Mouse (Mus musculus) cerebellum, postnatal 14 days (tissue): ENCODE results near the gene Mfsd12.

Experiments used
- DNase-seq, 2 experiments: peaks; one replicate each; pipeline ENCODE4 v3.0.0; 2021; ENCODE audit warnings: mixed read lengths in 2 of 2

Gene Mfsd12

DNA sequence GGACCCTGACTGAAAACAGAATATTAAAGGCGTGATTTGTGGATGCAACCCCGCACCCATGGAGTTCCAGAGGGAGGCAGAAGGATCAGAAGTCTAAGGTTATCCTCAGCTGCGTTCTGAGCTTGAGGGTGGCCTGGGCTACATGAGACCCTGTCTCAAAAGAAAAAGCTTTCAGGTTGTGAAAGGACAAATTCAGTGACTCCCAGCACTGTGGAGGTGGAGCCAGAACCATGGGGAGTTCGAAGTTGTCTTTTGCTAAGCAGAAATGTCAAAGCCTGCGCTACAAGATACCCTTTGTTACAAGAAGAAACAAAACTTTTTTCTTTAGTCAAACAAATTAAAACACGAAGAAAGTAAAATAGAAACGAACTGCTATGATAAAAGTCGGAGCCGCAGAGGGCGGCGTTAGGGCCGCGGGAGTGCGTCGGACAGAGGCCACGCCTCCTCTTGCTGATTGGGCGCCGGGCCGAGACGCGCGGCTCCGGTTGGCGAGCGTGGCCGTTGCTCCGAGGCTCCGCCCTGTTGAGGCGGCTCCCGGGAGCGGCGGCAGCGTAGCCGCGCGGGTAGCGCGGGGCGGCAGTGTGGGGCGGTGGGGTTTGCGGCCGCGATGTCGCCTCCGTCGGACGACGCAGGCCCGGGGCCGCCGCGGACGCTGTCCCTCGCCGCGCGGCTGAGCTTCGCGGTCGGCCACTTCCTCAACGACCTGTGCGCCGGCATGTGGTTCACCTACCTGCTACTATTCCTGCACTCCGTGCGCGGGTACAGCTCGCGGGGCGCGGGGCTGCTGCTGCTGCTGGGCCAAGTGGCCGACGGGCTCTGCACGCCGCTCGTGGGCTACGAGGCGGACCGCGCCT is at the start of gene Mfsd12:
Gene Mfsd12 (plus strand): TSS at position 501 of the 854 bp plus-strand sequence.
- peak; percentile 97 for DNase-seq

DNA sequence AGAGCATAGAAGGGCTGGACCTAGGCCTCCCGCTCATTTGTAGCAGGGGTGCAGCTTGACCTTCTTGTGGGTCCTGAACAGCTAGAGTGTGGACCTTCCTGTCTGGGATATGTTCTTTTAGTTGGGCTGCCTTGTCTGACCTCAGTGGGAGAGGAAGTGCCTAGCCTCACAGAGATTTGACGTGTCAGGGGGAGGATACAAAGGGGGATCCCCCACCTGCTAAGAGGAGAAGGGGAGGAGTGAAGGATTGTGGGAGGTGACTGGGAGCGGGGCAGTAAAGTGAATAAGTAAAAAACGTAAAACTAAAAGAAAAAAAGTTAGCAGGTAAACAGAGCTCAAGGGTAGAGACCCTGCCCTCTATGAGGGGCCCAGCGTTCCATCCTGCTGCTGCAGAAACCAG is 47.7 kb upstream of the Mfsd12 start:
- no peak for DNase-seq

DNA sequence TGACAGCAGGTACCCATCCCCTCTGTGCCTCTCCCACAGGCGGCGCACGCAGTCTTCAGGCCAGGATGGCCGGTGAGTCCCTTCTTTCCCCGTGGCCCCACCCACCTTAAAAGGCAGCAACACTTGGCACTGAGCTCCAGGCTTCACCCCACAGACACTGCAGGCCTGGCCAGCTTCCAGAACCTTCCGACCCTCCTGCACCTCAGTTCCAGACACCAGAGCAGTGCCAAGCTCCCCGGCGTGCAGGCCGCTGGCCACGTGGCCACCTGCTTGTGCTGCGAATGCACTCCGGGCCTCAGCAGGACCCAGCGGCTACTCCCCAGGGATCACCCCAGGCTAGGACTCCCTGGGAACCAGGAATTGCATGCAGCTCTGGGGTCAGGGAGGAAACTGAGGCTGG is 43.7 kb upstream of the Mfsd12 start:
- DNase-seq: peak in 1 of 2 experiments; percentile 43

DNA sequence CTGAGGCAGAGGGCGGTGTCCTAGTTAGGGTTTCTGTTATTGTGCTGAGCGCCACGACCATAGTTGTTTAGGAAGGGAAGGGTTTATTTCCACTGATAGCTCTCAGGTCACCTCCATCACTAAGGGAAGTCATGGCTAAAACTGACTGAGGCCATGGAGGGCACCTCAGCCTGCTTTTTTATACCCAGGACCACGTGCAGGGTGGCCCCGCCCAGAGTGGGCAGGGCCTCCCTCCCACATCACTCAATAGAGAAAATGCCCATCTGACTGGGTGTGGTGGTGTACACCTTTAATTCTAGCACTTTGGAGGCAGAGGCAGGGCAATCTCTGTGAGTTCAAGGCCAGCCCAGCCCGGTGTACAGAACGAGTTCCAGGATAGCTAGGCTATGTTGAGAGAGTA is 43.1 kb upstream of the Mfsd12 start:
- no peak for DNase-seq

DNA sequence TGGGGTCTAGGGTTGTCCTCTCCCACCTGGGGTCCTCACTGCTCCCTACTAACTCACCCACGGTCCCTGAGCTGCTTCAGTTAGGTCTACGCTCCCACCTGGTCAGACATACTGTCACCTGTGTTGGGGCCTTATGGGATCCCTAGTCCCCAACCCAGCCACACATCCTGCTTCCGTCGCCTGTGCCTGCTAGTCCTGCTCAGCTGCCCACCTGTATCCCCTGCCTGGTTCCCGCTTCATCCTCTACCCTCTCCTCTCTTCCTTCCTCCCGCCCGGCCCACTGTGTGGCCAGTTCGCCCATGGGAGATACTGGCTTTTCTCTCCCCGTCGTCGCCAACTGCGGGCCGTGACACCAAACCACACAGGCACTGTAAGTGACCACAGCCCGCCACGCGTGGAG is 41.7 kb upstream of the Mfsd12 start:
- no peak for DNase-seq

DNA sequence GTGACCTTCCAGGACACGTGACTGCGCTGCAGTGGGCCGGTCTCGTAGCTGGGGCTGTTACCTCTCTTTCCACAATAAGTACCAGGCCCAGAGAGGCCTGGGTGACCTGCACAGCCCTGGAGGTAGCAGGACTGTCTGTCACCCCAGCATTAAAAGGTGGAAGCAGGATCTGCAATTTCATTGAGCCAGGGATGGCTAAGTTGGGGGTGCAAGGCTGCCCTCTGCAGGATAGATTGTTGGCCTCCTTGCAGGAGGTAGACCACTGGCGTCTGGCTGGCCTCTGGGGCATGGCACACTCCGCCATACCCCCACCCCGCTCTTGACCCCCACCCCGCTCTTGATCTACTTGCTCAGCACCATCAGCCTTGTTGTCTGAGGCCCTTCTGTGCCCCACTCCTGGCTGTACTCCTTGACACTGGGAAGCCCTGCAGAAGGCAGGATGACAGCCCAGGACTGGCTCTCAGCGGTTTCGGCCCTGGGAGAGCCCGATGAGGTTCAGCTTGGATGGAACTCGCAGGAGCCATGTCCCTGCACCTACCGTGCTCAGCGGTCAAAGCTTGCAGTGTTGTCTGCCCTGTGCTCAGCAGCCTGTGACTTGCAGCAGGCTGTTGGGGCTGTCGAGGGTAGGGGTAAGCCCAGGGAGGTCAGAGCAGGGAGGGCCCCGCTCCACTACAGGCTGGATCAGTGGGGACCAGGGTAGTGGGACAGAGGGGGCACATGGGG is 40.8 kb upstream of the Mfsd12 start:
- DNase-seq: peak in 1 of 2 experiments; percentile 59

DNA sequence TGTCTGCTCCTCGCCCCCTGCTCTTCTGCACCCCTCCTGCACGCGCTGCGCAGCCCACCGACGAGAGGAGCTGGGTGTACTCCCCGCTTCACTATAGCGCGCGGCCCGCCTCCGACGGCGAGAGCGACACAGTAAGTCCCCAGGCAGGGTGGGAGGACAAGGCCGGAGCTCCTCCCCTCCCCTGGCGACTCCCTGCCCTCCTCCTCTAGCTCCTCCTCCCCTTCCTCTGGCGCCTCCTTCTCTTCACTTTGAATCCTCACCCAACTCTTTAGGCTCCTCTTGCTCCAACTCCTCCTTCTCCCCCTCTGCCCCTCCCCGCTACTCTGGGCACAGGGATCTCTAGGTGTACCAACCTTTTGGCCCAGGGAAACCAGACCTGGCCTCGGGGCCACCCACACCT is 40.0 kb upstream of the Mfsd12 start:
- DNase-seq: no peak

DNA sequence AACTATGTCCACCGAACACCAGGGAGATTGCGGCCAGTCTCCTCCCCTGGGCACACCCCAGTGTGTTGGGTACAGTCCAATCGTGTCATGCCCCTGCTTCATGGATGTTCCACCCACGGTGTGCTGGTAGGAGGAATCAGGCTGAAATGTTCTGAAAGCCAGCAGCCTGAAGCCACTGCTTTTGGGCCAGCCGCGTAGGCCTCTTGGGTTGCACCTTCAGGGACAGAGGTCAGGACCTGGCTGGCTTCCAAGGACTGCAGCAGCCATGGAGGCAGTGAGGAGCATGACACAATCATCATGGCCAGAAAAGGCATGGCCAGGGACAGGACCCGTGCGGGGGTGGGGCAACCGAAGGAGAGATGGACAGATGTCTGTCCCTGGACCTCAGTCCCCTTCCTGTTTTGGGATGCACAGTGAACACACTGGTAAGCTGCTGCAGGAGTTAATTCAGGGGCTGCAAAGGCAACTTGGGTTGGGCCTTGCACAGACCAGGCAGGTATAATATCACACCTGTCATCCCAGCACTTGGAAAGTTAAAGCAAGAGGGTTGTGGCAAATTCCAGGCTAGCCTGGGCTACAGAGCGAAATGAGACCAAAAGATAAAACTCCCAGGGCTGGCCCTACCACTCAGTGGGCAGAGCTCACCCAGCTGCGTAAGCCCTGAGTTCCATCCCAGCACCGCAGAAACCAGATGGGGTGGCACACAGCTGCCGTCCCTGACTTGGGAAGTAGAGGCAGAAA is 38.5 kb upstream of the Mfsd12 start:
- peak in 1 of 2 experiments; percentile 74 for DNase-seq

DNA sequence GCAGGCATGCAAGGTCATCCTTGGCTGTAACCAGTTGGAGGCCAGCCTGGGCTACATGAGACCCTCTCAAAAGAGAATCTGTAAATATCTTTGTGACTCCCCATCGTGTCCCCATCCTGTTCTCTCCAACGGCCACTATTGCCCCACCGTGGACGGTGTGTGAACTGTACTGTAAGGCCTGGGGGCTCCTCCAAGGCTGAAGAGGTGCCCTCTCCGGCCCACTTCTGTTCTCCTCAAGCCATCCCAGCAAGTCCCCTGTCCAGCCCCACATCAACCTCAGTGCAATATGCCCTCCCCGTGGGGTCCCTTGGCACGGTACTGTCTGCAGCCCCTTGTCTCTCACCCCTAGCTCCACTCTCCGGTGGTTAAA is 38.0 kb upstream of the Mfsd12 start:
- peak; percentile 58 to 71 for DNase-seq

DNA sequence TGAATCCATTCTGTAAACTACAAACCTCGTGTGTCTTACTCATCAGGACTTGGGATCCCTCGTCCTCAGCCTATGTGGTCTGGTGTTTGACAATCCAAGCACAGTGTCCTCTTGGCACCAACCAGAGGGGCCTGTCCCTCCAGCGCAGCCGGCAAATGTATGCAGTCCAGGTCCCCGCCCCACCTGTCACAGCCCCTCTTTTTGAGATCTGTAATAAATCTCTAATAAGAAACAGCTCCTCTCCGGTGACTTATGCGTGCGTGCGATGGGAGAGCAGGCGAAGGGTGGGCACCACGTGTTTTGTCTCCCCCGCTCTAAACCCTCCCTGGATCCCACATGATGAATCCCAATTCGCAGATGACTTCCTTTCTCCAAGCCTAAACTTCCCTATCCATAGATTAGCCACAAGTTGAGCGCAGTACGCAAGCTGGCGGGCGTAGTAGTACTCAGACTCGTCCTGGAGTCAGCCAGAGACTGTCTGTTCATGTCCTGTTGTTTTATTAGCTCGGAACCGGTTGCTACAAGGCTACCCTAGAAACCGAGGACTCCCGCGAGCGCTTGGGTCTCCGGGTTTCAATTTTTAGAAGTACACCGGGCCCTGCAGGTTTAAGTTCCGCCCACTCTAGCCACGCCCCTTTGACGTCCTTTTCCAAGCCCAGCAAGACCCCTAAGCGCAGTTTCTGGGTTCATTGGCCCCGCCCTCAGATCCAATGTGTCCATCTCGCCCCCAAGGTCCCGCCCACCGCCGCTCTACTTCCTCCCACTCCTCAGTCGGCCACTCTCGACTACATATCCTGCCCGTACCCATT is 37.3 kb upstream of the Mfsd12 start:
- DNase-seq: peak in 1 of 2 experiments; percentile 50

DNA sequence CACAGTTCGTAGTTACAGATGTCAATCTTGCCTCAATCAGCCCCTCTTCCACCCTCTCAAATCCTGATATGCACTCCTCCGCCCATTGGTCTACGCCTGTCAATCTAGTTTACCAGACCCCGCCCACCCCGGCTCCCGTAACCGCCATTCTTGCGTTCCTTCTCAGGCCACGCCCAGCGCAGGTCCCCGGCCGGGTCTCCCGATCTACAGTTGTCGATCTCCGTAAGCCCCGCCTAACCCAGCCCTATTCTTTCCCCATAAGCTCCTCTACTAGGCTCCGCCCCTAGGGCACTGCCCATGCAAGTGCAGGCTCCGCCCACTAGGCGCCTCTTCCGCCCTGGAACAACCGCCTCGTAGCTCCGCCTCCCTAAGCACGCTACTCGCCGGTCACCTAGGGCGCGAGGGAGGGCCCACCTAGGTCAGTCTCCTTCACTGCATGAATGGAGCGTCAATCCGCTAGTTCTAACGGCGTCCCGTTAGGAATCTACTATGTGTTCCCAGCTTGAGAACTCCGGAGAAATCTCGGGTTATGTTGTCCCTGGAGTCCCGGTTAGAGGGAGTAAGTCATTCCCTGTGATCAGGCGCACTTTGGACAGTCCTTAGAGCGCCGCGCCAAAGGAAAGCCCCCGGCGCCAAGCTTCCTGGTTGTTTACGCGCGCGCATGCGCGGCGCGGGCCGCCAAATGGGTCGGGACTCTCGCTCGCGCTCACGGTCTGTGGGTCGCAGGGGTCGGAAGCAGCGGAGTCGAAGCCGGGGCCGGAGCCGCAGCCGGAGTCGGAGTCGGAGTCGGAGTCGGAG is 36.5 kb upstream of the Mfsd12 start, which contains the start of gene Cactin:
Gene Cactin (plus strand): TSS at position 554 of the 798 bp plus-strand sequence.
- peak; percentile 99 to 100 for DNase-seq

DNA sequence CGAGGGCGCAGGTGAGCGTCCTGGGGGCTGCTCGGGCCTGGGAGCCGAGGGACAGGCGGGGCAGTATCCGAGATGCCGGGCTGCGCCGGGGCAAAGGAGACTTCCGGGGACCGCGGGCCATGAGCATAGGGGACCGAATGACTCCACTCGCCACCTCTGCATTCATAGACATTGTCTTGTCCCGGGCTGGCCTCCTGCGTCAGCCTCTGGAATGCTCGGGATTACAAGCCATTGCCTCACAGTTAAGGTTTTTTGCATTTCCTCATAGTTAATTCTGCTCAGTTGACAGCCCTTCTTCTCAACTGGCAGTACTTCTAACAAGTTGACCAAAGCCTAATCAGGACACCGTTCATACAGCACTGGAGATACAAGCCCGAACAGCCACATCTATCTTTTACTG is 35.9 kb upstream of the Mfsd12 start:
- no peak for DNase-seq

DNA sequence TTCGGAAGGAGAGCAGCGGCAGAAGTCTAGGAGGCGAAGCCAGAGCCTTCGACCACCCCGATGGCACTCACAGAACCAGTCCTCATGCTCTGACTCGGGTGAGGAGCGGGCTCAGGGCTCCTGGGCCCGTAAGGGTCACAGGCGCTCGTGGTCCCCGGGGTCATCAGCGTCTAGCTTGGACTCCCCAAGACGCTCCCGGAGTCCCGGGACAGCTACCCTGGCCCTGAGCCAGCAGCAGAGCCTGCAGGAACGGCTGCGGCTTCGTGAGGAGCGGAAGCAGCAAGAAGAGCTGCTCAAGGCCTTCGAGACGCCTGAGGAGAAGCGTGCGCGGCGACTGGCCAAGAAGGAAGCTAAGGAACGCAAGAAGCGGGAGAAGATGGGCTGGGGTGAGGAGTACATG is 34.8 kb upstream of the Mfsd12 start:
- DNase-seq: peak in 1 of 2 experiments; percentile 57

DNA sequence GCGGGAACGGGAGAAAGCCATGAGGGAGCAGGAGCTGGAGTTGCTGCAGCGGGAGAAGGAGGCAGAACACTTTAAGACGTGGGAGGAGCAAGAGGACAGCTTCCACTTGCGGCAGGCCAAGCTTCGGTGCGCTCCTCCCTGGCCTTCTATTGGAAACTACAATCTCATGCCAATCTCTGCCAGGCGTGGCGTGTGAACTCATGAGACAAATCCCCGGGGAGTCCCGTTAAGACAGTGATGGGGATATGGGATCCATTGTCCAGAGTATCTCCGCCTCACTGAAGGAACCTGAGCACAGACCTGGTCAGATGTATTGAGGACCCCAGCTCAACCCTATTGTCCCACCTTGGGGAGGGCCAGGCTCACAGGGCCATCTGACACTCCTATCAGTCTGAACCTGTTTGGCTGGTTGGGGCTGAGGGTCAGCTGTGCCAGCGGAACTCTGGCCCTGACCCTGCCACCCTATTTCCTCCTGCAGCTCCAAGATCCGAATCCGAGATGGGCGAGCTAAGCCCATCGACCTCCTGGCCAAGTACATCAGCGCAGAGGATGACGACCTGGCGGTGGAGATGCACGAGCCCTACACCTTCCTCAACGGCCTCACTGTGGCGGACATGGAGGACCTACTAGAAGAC is 34.0 kb upstream of the Mfsd12 start:
- DNase-seq: no peak

DNA sequence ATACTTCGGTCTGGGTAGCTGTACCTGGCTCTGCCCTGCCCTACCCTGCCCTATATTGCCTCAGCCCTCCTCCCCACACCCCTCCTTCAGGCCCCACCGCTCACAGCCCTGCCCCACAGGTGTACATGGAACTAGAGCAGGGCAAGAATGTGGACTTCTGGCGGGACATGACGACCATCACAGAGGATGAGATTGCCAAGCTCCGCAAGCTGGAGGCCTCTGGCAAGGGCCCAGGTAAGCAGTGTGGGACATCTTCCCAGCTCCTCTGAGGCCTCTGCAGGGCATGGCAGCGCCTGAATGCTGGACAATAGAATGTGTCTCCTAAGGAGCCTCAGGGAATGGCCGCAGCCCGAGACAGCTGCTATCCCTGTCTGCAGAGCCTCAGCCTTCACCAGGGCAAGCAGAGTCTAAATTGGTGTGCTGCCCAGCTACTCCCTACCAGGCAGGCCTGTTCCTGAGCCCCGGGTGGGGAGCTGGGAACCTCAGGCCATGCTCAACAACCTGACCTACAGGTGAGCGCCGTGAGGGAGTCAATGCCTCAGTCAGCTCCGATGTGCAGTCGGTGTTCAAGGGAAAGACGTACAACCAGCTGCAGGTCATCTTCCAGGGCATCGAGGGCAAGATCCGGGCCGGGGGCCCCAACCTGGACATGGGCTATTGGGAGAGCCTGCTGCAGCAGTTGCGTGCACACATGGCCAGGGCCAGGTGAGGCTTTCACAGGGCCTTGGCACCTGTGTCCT is 33.3 kb upstream of the Mfsd12 start:
- DNase-seq: no peak

DNA sequence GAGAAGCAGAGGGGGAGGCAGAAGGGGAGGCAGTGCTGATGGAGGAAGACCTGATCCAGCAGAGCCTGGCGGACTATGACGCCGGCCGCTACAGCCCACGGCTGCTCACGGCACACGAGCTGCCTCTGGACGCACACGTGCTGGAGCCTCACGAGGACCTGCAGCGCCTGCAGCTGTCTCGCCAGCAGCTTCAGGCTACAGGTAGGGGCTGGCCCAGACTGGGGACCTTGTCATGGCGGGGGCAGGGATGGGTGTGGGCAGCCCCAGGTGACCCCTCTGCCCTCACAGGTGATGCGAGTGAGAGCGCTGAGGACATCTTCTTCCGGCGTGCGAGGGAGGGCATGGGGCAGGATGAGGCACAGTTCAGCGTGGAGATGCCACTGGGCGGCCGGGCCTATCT is 32.1 kb upstream of the Mfsd12 start:
- DNase-seq: no peak

DNA sequence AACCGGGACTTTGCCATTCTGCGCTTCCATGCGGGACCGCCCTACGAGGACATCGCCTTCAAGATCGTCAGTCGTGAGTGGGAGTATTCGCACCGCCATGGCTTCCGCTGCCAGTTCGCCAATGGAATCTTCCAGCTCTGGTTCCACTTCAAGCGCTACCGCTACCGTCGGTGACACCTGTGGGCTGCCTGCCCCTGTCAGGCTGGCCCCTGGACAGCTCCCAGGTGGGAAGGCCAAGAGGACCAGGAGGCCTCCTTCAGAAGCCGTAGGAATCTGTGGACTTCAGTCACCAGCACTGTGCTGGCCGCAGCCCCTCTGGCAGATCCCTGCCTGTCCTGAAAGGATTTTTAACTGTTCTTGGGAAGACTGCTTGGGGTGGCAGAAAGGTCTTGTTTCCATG is 31.5 kb upstream of the Mfsd12 start:
- DNase-seq: no peak

DNA sequence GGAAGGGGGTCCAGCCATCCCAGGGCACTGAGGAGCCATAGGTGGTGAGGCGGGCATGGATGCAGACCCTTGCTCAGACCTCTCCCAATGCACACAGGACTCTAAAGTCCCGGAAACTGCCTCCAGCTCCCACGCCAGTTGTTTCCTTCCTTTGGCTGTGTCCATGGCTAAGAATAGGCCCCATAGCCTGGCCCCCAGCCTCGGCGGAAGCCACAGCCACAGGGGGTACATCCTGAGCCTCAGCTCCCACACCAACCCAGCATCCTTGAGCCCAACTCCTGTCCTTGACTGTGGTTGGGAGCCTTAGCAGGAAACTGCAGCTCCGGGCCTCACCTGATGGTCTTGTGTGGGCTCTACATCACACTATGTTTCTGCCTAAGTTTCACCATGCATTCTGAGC is 30.4 kb upstream of the Mfsd12 start:
- DNase-seq: no peak

DNA sequence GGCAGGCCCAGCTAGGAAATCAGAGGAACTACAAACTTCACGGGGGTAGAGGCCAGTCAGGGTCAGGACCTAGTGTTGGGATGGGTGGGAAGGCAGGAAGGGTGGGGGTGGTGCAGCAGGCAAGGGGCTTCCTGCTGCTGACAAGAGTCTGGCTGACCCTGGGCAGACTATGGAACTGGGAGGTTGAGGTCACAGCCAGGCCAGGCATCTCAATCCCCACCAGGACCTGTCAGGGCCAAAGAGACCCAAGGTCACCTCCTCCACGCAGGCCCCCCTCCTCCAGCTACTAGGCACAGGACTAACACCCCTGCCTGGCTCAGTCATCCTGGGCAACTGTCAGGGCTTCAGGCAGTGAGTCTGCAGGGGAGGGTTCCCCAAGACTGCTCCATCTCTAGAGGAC is 29.3 kb upstream of the Mfsd12 start:
- DNase-seq: no peak

DNA sequence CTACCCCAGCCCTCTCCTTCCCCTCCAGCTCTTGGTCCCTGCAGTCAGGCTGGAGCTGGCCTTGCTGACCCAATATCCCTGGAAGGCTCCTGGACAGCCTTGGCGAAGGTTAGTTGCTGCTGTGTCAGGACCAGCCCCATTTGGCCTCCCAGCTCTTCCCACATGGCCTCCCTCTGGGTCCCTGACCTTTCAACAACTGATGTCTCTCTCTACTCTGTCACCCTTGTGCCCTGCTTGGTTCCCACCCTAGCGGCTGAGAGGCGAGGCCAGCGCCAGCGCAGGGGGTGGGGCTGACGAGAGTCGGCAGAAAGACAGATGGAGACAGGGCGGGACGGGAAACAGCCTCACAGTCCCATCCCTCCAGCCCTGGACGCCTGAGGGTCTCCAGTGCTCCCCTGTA is 28.9 kb upstream of the Mfsd12 start, which contains the start of gene Tbxa2r:
Gene Tbxa2r (plus strand): TSS at position 346 of the 400 bp plus-strand sequence.
- DNase-seq: no peak
